Mouse (Mus musculus): ENCODE measurements around the gene A430078G23Rik.

DNA sequence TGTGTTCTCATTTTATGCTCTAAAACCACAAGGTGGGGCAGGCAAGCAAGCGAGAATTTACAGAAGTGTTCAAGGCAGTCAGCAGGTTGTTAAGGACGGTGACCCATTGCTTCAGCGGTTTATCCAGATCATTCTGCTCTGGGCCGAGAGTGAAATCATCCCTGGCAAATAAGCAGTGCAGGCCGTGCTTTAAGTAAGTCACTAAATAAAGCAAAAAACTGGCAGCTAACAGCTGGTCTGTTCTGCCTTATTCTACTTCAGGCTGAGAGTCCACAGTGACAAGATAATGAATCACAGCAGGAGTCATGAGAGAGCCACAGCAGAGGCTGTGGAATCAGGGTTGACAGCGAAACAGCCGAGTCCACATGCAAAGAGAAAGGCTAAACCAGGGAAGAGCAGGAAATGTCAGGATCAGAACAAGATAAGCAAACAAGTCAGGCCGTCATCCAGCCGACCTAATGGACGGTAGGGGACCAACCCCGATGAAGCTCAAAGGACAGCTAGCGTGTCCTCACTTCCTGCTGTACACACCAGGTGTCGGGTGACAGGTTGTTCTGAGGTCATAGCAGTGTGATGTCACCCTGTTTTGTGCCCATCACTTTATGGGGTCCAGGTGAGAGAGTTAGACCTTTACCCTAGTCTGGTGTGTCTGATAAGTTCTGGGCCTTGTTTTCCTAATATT is 4.9 kb upstream of the A430078G23Rik start:
- no peak for TF ChIP-seq POLR2A (IDR thresholded peaks at IDR 0.05; ENCODE audit: low read depth, low read length)
- TF ChIP-seq CTCF (IDR thresholded peaks at IDR 0.05; ENCODE audit: extremely low read depth, insufficient read depth, insufficient read length, insufficient replicate concordance): no peak
